Mouse (Mus musculus): ENCODE data around the gene Lamtor2.

- TF ChIP-seq CTCF (IDR thresholded peaks at IDR 0.05; ENCODE audit: control insufficient read depth, insufficient read depth, insufficient replicate concordance, low read depth, low read length) (no peak), POLR2A (IDR thresholded peaks at IDR 0.05; ENCODE audit: control insufficient read depth, low read depth, low read length) (no peak)
These were observed 43.6 kb downstream of the Lamtor2 start for GRCm38 (mm10) chr3:88509250-88509649.

Data from testis, adult 2 months (tissue).